Mouse (Mus musculus) embryonic facial prominence, embryonic 11.5 days (tissue): ENCODE measurements around the gene B3galt6. TPM values are rescaled to one million over a fixed set of nuclear protein-coding genes. Genes with fewer than 3 reads are reported as not detected.

ENCODE experiments used
- polyA plus RNA-seq: library from polyadenylated mRNA; unstranded; fragments of >200 nt; fragmentation: Nextera tagmentation; extraction: Ambion mirVana; gene quantifications from 2 replicates; pipeline ENCODE4 v1.2.1, GENCODE M21; 2014

The B3galt6 gene
- polyA plus RNA-seq, 1 experiment from 2014 or later = 18.9 TPM

Other genes starting within 250 kb of the B3galt6 start
- gene Atad3a, start 231.6 kb downstream of the B3galt6 start, polyA plus RNA-seq = 79.0 and 87.2 TPM in 2 replicates
- 4.7 and 5.9 TPM in 2 replicates for gene Vwa1, start 218.0 kb downstream of the B3galt6 start, polyA plus RNA-seq
- gene Tmem88b, start 206.8 kb downstream of the B3galt6 start, polyA plus RNA-seq = 0.18 and 0.26 TPM in 2 replicates
- not detected in 2 replicates for gene Ankrd65, start 202.2 kb downstream of the B3galt6 start, polyA plus RNA-seq
- gene Mrpl20, start 189.8 kb downstream of the B3galt6 start, polyA plus RNA-seq = 250 and 256 TPM in 2 replicates
- 170 and 173 TPM in 2 replicates for gene Ccnl2, start 180.2 kb downstream of the B3galt6 start, polyA plus RNA-seq
- gene Aurkaip1, start 161.4 kb downstream of the B3galt6 start, polyA plus RNA-seq = 121 and 123 TPM in 2 replicates
- 34.4 and 38.2 TPM in 2 replicates for gene Mxra8, start 153.0 kb downstream of the B3galt6 start, polyA plus RNA-seq
- gene Dvl1, start 145.2 kb downstream of the B3galt6 start, polyA plus RNA-seq = 6.8 and 7.7 TPM in 2 replicates
- 0.15 and 0.27 TPM in 2 replicates for gene Tas1r3, start 129.3 kb downstream of the B3galt6 start, polyA plus RNA-seq
- gene Cptp, start 123.2 kb downstream of the B3galt6 start, polyA plus RNA-seq = 18.3 and 21.1 TPM in 2 replicates
- 92.8 and 93.0 TPM in 2 replicates for gene Ints11, start 123.1 kb downstream of the B3galt6 start, polyA plus RNA-seq
- 35.6 and 39.3 TPM in 2 replicates for gene Pusl1, start 100.9 kb downstream of the B3galt6 start, polyA plus RNA-seq
- gene Acap3, start 100.8 kb downstream of the B3galt6 start, polyA plus RNA-seq = 18.6 and 21.2 TPM in 2 replicates
- gene Ube2j2, start 48.8 kb downstream of the B3galt6 start, polyA plus RNA-seq = 158 and 161 TPM in 2 replicates
- 21.2 and 26.8 TPM in 2 replicates for gene C1qtnf12, start 30.3 kb downstream of the B3galt6 start, polyA plus RNA-seq
- 137 and 150 TPM in 2 replicates for gene Sdf4, start 223 bp upstream of the B3galt6 start, polyA plus RNA-seq
- gene Tnfrsf4, start 21.2 kb upstream of the B3galt6 start, polyA plus RNA-seq = 0.21 and 0.34 TPM in 2 replicates
- 0.38 and 0.55 TPM in 2 replicates for gene Tnfrsf18, start 33.5 kb upstream of the B3galt6 start, polyA plus RNA-seq
- 0.38 and 0.78 TPM in 2 replicates for gene Ttll10, start 66.8 kb upstream of the B3galt6 start, polyA plus RNA-seq
- 47.4 and 48.7 TPM in 2 replicates for gene 9430015G10Rik, start 117.3 kb upstream of the B3galt6 start, polyA plus RNA-seq
- gene Rnf223, start 137.9 kb upstream of the B3galt6 start, polyA plus RNA-seq = 0.38 and 0.43 TPM in 2 replicates
- 39.4 and 47.6 TPM in 2 replicates for gene Agrn, start 204.8 kb upstream of the B3galt6 start, polyA plus RNA-seq
- gene Isg15, start 208.2 kb upstream of the B3galt6 start, polyA plus RNA-seq = 0.29 and 0.49 TPM in 2 replicates
- 0.55 and 0.56 TPM in 2 replicates for gene AW011738, start 210.7 kb upstream of the B3galt6 start, polyA plus RNA-seq
- gene Perm1, start 223.2 kb upstream of the B3galt6 start, polyA plus RNA-seq = 0.36 and 0.60 TPM in 2 replicates
- 15.3 and 15.7 TPM in 2 replicates for gene Plekhn1, start 242.2 kb upstream of the B3galt6 start, polyA plus RNA-seq
- gene Noc2l, start 243.4 kb upstream of the B3galt6 start, polyA plus RNA-seq = 76.9 and 80.6 TPM in 2 replicates